Mouse (Mus musculus) cortical plate, adult 2 months (tissue): Measurements from ENCODE around the gene Rps2. TPM values are rescaled to one million over a fixed set of nuclear protein-coding genes. Genes with fewer than 3 reads are reported as not detected.
A peak's percentile ranks its signal among the peaks of the same experiment; 100 is the strongest.
"Not testable (repeated sequence)": the region's sequence is repeated elsewhere in the genome, so short reads cannot be mapped to it uniquely, and the experiment has no call there.

Experiments used
- H3K27ac ChIP-seq: fragments of 200-500 bp; 2 replicates; pipeline ENCODE4 v1.5.1; 2012; ENCODE audit warnings: low read length, control low read depth, inconsistent platforms; ENCODE audit not compliant: insufficient read depth
- H3K4me1 ChIP-seq: fragments of 200-500 bp; 2 replicates; pipeline ENCODE4 v1.6.1; 2011; ENCODE audit warnings: low read length; ENCODE audit not compliant: control insufficient read depth, insufficient read depth
- H3K4me3 ChIP-seq: fragments of 200-500 bp; 2 replicates; pipeline ENCODE4 v1.5.1; 2011; ENCODE audit warnings: mild to moderate bottlenecking, low read length, control low read depth; ENCODE audit not compliant: insufficient read depth
- CTCF ChIP-seq: fragments of 200-500 bp; IDR thresholded peaks from 2 replicates; pipeline ENCODE4 v1.5.1; 2011; ENCODE audit warnings: mild to moderate bottlenecking, control low read depth, low read length; ENCODE audit not compliant: insufficient read depth; ENCODE audit errors: extremely low read depth
- POLR2A ChIP-seq: fragments of 200-500 bp; IDR thresholded peaks from 2 replicates; pipeline ENCODE4 v1.6.1; 2011; ENCODE audit warnings: mild to moderate bottlenecking, low read length, control low read depth; ENCODE audit not compliant: insufficient read depth; ENCODE audit errors: extremely low read depth
- polyA plus RNA-seq: library from polyadenylated mRNA; depleted of rRNA; stranded (reverse); fragments of >200 nt; gene quantifications from 2 replicates; pipeline ENCODE4 v1.2.3, GENCODE M21; 2012

Gene Rps2
- polyA plus RNA-seq, 1 experiment: 980 TPM

GRCm38 (mm10) chr17:24699473-24699872, 18.4 kb upstream of the Rps2 start:
- H3K27ac ChIP-seq: no peak overlapping the region
- H3K4me3 ChIP-seq: no peak overlapping the region
- TF ChIP-seq POLR2A (no peak), CTCF (no peak)
- H3K4me1 ChIP-seq: peaks cover 3% of the 10 kb centered on the region; the same call in 1 of the 2 replicates

GRCm38 (mm10) chr17:24701251-24701650, 16.7 kb upstream of the Rps2 start:
- Histone ChIP-seq H3K4me1 (peaks cover 3% of the 10 kb centered on the region; the same call in 1 of the 2 replicates), H3K27ac (no peak overlapping the region), H3K4me3 (no peak overlapping the region)
- TF ChIP-seq POLR2A: no peak
- TF ChIP-seq CTCF: no peak

- H3K4me1 ChIP-seq: peaks cover 2% of the 10 kb centered on the region; the same call in 1 of the 2 replicates
- no peak overlapping the region for H3K27ac ChIP-seq
- TF ChIP-seq POLR2A: no peak
- TF ChIP-seq CTCF: no peak
- H3K4me3 ChIP-seq: no peak overlapping the region
These were observed 12.1 kb upstream of the Rps2 start for GRCm38 (mm10) chr17:24705821-24706220.

GRCm38 (mm10) chr17:24706982-24707800, 10.7 kb upstream of the Rps2 start, which contains the start of gene Tbl3:
Gene Tbl3, minus strand, starts transcription at chr17:24707660.
- Histone ChIP-seq H3K4me1 (peaks cover 2% of the 10 kb centered on the region; the same call in 1 of the 2 replicates), H3K4me3 (peak within 1 kb of the TSS; percentile 66), H3K27ac (no peak within 1 kb of the TSS)
- TF ChIP-seq CTCF (no peak), POLR2A (peak; percentile 95)

- H3K27ac ChIP-seq: no peak overlapping the region
These were observed 10.0 kb upstream of the Rps2 start for GRCm38 (mm10) chr17:24707801-24708425.

GRCm38 (mm10) chr17:24708646-24709045, 9.3 kb upstream of the Rps2 start:
- no peak overlapping the region for H3K4me3 ChIP-seq
- TF ChIP-seq POLR2A: no peak
- H3K27ac ChIP-seq: no peak overlapping the region
- peaks cover 2% of the 10 kb centered on the region; the same call in 1 of the 2 replicates for H3K4me1 ChIP-seq

More at GRCm38 (mm10) chr17:24707801-24708425, 10.0 kb upstream of the Rps2 start:
- no peak for TF ChIP-seq CTCF
- TF ChIP-seq POLR2A: no peak
- H3K4me1 ChIP-seq: peaks cover 2% of the 10 kb centered on the region; the same call in 1 of the 2 replicates
- H3K4me3 ChIP-seq: peak overlapping the region; percentile 66

GRCm38 (mm10) chr17:24715556-24715955, 2.4 kb upstream of the Rps2 start:
- Histone ChIP-seq H3K4me1 (no peaks in the 10 kb centered on the region), H3K27ac (no peak overlapping the region), H3K4me3 (no peak overlapping the region)
- TF ChIP-seq CTCF (no peak), POLR2A (no peak)

GRCm38 (mm10) chr17:24716166-24716682, 1.7 kb upstream of the Rps2 start:
- Histone ChIP-seq H3K27ac (no peak overlapping the region), H3K4me3 (no peak overlapping the region), H3K4me1 (no peaks in the 10 kb centered on the region)
- TF ChIP-seq POLR2A (no peak), CTCF (no peak)

GRCm38 (mm10) chr17:24718938-24719337, 1.0 kb downstream of the Rps2 start:
- H3K4me1 ChIP-seq, H3K27ac ChIP-seq: not testable (repeated sequence)
- peak overlapping the region; percentile 51 for H3K4me3 ChIP-seq

- no peak overlapping the region for H3K27ac ChIP-seq
- peak overlapping the region; percentile 51 for H3K4me3 ChIP-seq
- peak; percentile 99 for TF ChIP-seq POLR2A
- TF ChIP-seq CTCF: no peak
- peaks cover 5% of the 10 kb centered on the region; the same call in 1 of the 2 replicates for H3K4me1 ChIP-seq
These were observed 1.7 kb downstream of the Rps2 start for GRCm38 (mm10) chr17:24719494-24720222.

GRCm38 (mm10) chr17:24720616-24721015, 2.7 kb downstream of the Rps2 start:
- H3K4me3 ChIP-seq: peak overlapping the region; percentile 51
- H3K27ac ChIP-seq, H3K4me1 ChIP-seq: not testable (repeated sequence)
